Mouse (Mus musculus) forebrain, embryonic 10.5 days (tissue): ENCODE measurements around the gene Ergic1. TPM values are rescaled to one million over a fixed set of nuclear protein-coding genes. Genes with fewer than 3 reads are reported as not detected.

Experiments
- DNase-seq: peaks from one replicate; pipeline ENCODE4 v3.0.0-alpha.2; 2017; ENCODE audit warnings: low spot score; ENCODE audit errors: extremely low spot score
- H3K27ac ChIP-seq: fragments of 300-500 bp; sonication (generic); 2 replicates; pipeline ENCODE4 v1.5.1; 2016; ENCODE audit warnings: mild to moderate bottlenecking
- H3K27me3 ChIP-seq: fragments of 300-500 bp; sonication (generic); 2 replicates; pipeline ENCODE4 v1.6.1; 2016; ENCODE audit warnings: mild to moderate bottlenecking; ENCODE audit not compliant: poor library complexity, severe bottlenecking
- H3K36me3 ChIP-seq: fragments of 300-500 bp; sonication (generic); replicated peaks from 2 replicates; pipeline ENCODE4 v1.6.1; 2016; ENCODE audit warnings: mild to moderate bottlenecking, moderate library complexity
- H3K4me1 ChIP-seq: fragments of 300-500 bp; sonication (generic); 2 replicates; pipeline ENCODE4 v1.6.1; 2016
- H3K4me3 ChIP-seq: fragments of 300-500 bp; sonication (generic); 2 replicates; pipeline ENCODE4 v1.5.1; 2016; ENCODE audit warnings: mild to moderate bottlenecking, moderate library complexity
- H3K9me3 ChIP-seq: fragments of 300-500 bp; sonication (generic); 2 replicates; pipeline ENCODE4 v1.6.1; 2016; ENCODE audit warnings: mild to moderate bottlenecking, moderate library complexity
- whole genome bisulfite sequencing: fragments of 180-500 bp; shearing (Covaris S2); methylation state at CpG from one replicate; pipeline ENCODE4 v1.1.7; 2016; 5-methylcytosine and 5-hydroxymethylcytosine counted together
- polyA plus RNA-seq: library from polyadenylated mRNA; unstranded; fragments of >200 nt; fragmentation: Nextera tagmentation; extraction: Ambion mirVana; gene quantifications from 2 replicates; pipeline ENCODE4 v1.2.1, GENCODE M21; 2016

The Ergic1 gene
- polyA plus RNA-seq, 1 experiment from 2014 or later, result 127 TPM

DNA sequence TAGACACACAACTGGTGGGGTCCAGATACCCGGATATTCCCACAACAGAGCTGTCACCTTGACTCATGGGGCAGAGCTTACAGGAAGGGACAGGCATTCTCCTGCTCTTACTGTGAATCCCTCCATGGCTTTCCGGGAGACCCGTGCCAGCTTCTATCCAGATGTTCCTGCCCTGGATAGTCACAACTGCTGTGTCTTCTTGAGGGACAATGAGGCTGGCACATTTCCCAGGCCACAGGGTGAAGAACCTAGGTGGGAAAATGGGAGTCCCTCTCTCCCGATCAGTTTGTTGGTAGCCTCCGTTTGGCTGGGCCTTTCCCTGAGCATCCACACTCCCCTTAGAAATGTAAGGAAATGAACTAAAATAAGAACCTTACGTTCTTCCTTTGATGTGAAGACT lies 32.5 kb upstream of the Ergic1 start:
- H3K27me3 ChIP-seq, result no peaks in the 10 kb centered on the region
- no peak overlapping the region for H3K4me3 ChIP-seq
- H3K4me1 ChIP-seq, result peaks cover 11% of the 10 kb centered on the region; the same call in 1 of the 2 replicates
- 92% methylated on average over 6 of the region's 6 CpGs for WGBS
- no peak for DNase-seq
- H3K9me3 ChIP-seq, result no peaks in the 10 kb centered on the region
- no peak overlapping the region for H3K27ac ChIP-seq
- H3K36me3 ChIP-seq, result no peaks in the 10 kb centered on the region

DNA sequence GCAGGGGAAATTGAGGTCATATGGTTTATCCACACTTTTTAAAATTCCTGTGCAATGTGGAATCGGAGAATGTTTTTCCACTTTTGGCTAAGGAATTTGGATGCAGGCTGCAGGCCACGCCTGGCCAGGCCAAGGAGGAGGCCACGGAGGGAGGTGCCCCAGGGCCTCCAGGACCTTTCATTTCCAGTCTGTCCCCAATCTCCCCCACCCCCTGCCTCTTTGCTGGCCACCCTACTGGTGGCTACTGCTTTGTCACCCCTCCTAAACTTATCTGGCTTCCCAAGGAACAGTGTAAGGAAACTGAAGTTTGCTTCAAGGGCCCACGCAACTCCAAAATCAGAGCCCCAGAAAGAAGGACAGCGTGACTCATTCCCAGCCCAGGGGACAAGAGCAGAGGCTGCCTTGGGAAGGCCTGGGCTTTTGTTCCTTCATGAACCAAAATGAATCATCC lies 31.5 kb upstream of the Ergic1 start:
- Histone ChIP-seq H3K27me3 (no peaks in the 10 kb centered on the region), H3K36me3 (no peaks in the 10 kb centered on the region), H3K4me3 (no peak overlapping the region), H3K9me3 (no peaks in the 10 kb centered on the region), H3K27ac (no peak overlapping the region), H3K4me1 (peaks cover 11% of the 10 kb centered on the region; the same call in 1 of the 2 replicates)
- no peak for DNase-seq
- 85% methylated on average over 5 of the region's 5 CpGs for WGBS

DNA sequence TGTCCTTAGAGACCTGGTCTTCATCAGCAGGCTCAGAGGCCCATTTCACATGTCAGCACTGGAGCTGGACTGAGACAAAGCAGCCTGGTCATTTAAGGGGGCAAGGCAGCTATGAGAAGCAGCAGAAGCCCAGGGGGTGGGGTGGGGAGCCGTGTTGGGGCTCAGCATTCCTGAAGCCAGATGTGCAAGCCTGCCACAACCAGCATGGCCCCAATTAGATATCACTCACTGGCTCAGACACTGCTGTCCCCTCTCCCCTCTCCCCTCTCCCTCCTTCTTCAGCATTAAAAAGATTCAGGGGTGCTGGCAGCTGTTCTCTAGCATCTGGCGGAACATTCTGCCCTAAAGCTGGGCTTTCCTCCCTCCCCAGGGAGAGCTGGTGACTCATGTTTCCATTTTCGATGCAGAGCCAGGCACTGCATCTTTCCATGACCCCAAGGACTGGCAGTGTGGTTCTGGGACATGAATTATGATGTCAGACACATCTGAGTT lies 30.7 kb upstream of the Ergic1 start:
- 61% methylated on average over 3 of the region's 3 CpGs for WGBS
- H3K36me3 ChIP-seq, result no peaks in the 10 kb centered on the region
- no peak overlapping the region for H3K4me3 ChIP-seq
- H3K9me3 ChIP-seq, result no peaks in the 10 kb centered on the region
- no peak for DNase-seq
- no peaks in the 10 kb centered on the region for H3K27me3 ChIP-seq
- no peak overlapping the region for H3K27ac ChIP-seq
- H3K4me1 ChIP-seq, result peaks cover 11% of the 10 kb centered on the region; the same call in 1 of the 2 replicates

DNA sequence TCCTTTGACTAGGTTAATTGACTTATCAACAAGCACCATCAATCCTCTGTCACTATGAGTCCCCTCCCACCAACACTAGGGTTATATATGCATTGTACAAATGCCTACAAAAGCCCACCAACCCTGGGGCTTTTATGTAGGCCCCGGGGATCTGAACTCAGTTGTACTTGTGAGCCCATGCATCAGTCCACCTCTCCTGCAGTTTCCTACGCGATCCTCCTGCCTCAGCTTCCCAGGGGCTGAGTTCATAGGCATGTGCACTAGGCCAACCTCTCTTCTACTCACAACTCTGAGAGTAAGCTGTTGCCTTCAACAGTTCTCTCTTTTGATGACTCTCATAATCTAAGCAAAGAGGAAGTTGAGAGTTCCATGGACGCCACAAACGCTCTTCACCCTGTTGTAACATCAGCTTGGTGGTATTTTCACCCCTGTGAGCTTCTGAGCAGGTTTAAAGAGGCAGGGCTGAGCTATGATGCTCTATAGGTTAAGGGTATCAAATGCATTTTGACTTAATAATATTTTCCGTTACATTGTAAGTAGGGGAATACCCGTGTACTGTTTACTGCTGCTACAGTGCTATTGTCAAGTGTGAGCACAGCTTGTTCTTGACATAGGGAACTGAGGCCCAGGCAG lies 29.8 kb upstream of the Ergic1 start:
- DNase-seq, result no peak
- 93% methylated on average over 7 of the region's 7 CpGs for WGBS

DNA sequence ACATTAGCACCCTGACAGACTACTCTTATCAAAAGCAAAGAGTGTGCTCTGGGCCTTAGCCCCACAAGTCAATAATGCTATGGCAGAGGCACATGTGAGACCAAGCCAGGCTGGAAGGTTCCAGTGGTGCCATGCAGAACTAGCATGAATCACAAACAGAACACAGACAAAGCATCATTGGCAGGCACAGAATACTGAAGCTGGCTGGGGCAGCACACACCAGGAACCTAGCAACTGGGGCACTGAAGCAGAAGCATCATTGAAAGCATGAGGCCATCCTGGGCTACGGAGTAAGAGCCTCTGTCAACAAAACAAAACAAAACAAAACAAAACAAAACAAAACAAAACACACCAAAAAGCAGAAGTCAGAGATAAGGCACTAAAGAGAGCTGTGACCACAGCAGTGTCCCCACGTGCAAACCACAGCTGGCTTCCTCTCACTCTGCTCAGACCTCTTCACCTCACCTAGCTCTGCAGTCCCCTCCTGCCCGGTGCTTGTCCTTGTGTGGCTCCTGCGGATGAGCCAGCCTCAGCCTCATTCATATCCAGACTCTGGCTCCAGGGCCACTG lies 28.7 kb upstream of the Ergic1 start:
- no peak for DNase-seq
- Histone ChIP-seq H3K4me3 (no peak overlapping the region), H3K27ac (0 out of 2 replicates have a peak overlapping the region, but pooled peaks have one; percentile 15), H3K27me3 (no peaks in the 10 kb centered on the region), H3K9me3 (no peaks in the 10 kb centered on the region), H3K4me1 (peaks cover 12% of the 10 kb centered on the region; the same call in 1 of the 2 replicates), H3K36me3 (no peaks in the 10 kb centered on the region)
- WGBS, result 72% methylated on average over 4 of the region's 4 CpGs

More for the DNA sequence above, 29.8 kb upstream of the Ergic1 start:
- H3K4me1 ChIP-seq, result peaks cover 11% of the 10 kb centered on the region; the same call in 1 of the 2 replicates
- no peaks in the 10 kb centered on the region for H3K36me3 ChIP-seq
- H3K9me3 ChIP-seq, result no peaks in the 10 kb centered on the region
- no peak overlapping the region for H3K27ac ChIP-seq
- H3K27me3 ChIP-seq, result no peaks in the 10 kb centered on the region
- no peak overlapping the region for H3K4me3 ChIP-seq

DNA sequence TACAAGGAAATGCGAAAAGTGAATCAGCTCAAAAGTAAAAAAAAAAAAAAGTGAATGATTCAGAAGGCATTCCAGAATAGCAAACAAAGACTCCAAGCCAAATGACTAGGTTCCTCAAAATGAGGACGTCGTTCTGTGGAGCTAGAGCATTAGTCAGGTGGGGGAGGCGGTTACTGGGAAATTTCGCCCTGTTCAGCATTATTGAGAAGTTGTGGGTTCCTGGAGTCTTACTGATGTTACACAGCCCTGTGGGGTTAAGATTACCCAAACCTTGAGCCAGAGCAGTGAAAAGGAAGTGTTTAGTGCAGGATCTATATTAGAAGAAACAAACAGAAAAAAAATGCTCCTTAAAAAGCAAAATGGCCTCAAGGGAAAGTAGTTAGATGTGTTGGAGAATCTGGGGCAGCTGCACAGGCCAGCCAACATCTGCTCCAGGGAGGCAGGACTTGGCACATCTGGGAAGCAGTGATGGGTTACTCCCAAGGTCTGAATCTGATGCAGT lies 27.4 kb upstream of the Ergic1 start:
- no peaks in the 10 kb centered on the region for H3K9me3 ChIP-seq
- H3K27me3 ChIP-seq, result no peaks in the 10 kb centered on the region
- H3K27ac ChIP-seq, result no peak overlapping the region
- peaks cover 19% of the 10 kb centered on the region for H3K4me1 ChIP-seq
- DNase-seq, result no peak
- H3K36me3 ChIP-seq, result no peaks in the 10 kb centered on the region
- no peak overlapping the region for H3K4me3 ChIP-seq
- WGBS, result 87% methylated on average over 5 of the region's 5 CpGs

DNA sequence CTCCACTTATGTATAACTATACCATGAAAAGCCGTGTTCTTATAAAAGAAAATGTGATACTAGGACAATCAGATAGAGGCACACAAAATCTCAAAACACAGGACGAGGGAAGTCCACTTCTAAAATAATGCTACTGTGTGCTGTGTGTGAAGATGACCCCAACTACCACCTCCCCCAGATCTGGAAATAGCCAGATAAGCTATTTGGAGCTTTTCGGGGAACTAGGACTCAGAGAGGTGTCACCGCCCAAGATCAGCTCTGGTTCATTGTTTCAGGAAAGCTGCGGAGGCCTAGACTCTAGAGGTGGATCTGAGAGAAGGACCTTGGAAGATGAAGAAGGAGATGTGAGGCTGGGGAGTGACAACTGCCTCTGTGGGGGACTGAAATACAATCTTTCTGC lies 26.6 kb upstream of the Ergic1 start:
- Histone ChIP-seq H3K36me3 (no peaks in the 10 kb centered on the region), H3K27me3 (no peaks in the 10 kb centered on the region), H3K27ac (0 out of 2 replicates have a peak overlapping the region, but pooled peaks have one; percentile 8), H3K4me1 (peaks cover 19% of the 10 kb centered on the region), H3K4me3 (no peak overlapping the region), H3K9me3 (no peaks in the 10 kb centered on the region)
- DNase-seq, result no peak
- WGBS, result 87% methylated on average over 5 of the region's 5 CpGs

DNA sequence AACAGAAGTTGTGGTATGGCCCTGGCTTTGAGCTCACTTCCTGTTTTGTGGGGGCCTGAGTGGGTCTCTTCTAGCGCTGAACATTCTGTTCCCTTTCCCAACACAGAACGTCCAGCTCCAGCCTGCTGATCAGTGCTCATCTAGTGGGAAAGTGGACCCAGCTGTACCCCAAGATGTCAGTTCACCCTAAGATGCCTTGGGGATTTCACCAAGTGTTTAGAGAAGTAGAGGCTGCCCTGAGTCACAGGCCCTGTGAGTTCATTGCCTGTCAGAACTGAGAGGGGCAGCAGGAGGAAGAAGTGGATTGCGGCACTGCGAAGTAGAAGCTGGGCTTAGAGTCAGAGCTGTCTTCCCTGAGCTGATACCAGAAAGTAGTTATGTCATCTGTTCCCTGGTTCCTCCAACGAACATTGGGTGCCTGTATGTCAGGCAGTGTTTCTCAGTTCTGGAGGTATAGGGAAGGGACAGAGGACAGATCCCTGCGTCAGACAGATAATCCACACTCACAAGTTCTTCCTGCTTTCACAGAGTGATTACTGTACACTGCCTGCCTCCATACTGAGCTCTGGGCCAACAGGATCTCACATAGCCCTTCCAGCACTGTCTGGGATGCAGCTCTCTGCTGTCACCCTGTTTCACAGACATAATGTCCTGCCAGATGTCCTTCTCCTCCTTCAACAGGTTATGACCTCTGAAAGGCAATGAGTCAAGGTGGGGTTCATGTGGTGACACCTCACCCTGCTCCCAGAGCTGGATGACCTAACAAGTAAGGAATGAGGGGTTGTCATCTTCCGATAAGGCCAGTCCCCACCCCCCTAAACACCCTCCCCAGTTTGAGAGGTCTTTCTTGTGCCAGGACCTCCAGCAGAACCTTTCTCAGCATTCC lies 25.8 kb upstream of the Ergic1 start:
- H3K27ac ChIP-seq, result peak overlapping the region; percentile 8; the same call in 1 of the 2 replicates
- no peak for DNase-seq
- H3K27me3 ChIP-seq, result no peaks in the 10 kb centered on the region
- no peak overlapping the region for H3K4me3 ChIP-seq
- peaks cover 12% of the 10 kb centered on the region for H3K4me1 ChIP-seq
- H3K9me3 ChIP-seq, result no peaks in the 10 kb centered on the region
- 92% methylated on average over 7 of the region's 7 CpGs for WGBS
- no peaks in the 10 kb centered on the region for H3K36me3 ChIP-seq

DNA sequence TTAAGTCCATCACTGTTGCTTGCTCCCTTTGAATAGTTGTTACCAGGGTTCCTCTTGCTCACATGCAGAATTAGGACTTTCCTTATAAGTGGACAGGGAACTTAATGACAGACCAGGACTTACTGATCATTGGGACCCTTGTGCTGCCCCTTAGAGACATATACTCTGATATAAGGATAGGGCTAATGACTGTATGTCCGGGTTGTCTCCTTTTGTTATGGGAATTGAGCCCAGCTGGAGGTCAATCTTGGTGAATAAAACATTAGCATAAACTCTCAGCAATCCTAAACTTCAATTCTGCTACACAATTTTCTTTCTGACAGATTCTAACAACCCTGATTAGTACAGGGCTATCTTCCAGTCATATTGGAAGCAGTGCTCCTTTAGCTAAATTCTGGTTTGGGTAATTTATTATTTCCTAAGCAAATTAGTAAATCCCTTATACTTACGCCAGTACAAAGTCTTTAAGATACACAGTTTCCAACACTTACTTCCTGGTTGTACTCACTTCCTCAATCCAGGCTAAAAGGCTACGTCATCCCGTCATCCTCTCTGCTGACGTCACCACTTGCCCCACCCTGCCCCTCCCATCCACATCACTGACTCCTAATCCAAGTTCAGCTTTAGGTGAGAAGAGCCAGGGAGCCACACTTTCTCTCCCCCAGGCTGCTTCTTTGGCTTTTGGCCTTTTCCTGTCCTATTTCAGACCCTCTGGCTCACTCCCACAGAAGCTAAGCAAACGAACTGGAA lies 23.4 kb upstream of the Ergic1 start:
- Histone ChIP-seq H3K36me3 (no peaks in the 10 kb centered on the region), H3K4me3 (peak overlapping the region; percentile 5; the same call in 1 of the 2 replicates), H3K27ac (no peak overlapping the region), H3K9me3 (no peaks in the 10 kb centered on the region), H3K4me1 (peaks cover 9% of the 10 kb centered on the region; the same call in 1 of the 2 replicates), H3K27me3 (no peaks in the 10 kb centered on the region)
- DNase-seq, result no peak
- 40% methylated on average over 6 of the region's 6 CpGs for WGBS

DNA sequence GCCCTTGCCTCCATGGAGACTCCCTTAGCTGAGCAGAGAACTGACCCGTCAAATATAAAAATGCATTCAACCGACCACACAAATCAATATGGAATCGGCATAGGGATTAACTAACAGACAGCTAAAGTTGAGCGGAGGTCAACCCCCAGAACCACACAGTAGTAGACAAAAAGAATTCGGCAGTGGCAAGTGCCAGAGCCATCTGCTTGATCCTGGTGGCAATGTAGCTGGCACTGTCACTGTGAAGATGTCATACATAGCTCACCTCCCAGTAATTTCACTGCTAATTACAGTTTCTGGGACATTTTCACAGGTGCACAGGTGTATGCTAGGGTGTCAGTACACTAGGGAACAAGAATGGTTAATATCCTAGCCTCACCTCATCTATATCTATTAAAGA lies 21.2 kb upstream of the Ergic1 start:
- no peaks in the 10 kb centered on the region for H3K36me3 ChIP-seq
- 93% methylated on average over 5 of the region's 5 CpGs for WGBS
- H3K9me3 ChIP-seq, result no peaks in the 10 kb centered on the region
- H3K4me3 ChIP-seq, result no peak overlapping the region
- no peak overlapping the region for H3K27ac ChIP-seq
- peaks cover 9% of the 10 kb centered on the region; the same call in 1 of the 2 replicates for H3K4me1 ChIP-seq
- H3K27me3 ChIP-seq, result no peaks in the 10 kb centered on the region
- DNase-seq, result no peak

DNA sequence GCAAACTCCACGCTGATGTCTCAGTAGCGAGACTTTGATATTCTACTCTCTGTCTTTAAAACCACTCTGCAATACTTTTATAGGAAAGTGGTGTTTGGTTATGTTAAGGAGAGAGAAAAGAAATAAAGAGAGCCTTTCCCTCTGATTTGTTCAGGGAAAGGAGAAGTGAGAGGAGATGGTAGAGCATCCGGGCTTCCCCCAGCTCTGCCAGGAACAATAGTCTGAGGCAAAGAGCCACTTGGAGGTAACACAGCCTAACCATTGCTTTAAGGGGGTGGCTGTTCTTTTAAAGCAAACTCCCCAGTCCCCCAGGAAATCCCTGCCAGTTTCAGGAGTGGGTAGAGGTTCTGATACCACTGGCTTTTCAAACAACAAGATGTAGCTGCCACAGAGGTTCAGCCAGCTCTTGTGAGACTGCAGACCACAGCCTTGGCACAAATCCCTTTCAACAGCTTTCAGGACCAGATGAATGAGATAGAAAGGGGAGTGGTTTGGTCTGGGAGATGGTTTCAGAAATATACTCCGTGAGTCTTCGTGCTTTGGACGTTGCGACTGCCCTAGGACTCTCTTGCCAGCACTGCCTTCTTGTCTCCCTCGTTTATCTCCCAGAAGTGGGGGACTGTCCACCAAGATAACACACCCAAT lies 16.8 kb upstream of the Ergic1 start:
- H3K4me1 ChIP-seq, result peaks cover 12% of the 10 kb centered on the region
- H3K27me3 ChIP-seq, result peaks cover 14% of the 10 kb centered on the region
- no peak overlapping the region for H3K27ac ChIP-seq
- H3K4me3 ChIP-seq, result no peak overlapping the region
- WGBS, result 90% methylated on average over 8 of the region's 8 CpGs
- H3K36me3 ChIP-seq, result no peaks in the 10 kb centered on the region
- no peaks in the 10 kb centered on the region for H3K9me3 ChIP-seq
- no peak for DNase-seq
